Mouse (Mus musculus): ENCODE data around the gene Sf3a1.

Sf3a1 gene

DNA sequence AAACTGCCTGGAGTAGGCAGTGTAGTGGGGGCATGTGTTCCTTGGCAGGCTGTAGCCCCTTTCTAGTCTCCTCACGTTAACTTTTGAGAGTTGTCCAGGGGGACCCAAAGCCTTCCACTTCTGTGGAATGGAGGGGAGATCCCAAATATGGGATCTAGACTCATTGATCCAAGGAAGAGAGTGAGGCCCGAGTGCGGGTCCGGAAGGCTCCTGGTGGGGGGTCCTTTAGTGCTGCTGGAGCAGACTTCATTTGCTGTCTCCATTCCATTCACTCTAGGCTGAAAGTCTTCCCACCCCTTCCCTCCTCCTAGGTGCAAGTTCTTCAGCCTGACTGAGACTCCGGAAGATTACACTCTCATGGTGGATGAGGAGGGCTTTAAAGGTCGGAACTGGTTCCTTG lies 58.5 kb downstream of the Sf3a1 start:
- no peak for DNase-seq

DNA sequence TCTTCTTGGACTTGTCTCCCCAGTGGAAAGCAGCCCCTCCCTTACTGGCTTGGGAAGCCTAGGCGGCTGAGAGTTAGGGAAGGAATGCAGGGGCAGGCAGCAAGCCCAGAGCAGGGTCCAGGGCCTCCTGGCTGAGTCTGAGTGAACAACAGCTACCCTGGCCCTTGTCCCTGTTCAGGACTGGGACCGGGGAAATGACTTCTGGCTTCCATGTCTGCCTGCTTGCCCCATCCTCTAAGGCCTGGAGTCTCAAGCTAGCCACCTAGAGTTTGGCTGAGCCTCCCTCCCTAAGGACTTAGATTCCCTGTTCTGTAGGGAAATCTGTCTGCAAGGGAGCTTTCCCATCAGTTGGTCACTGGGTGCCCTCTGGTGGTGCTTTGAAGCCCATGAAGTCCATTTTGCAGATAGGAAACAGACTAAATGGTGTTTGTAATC lies 59.2 kb downstream of the Sf3a1 start:
- peak; percentile 82 to 87 for DNase-seq

DNA sequence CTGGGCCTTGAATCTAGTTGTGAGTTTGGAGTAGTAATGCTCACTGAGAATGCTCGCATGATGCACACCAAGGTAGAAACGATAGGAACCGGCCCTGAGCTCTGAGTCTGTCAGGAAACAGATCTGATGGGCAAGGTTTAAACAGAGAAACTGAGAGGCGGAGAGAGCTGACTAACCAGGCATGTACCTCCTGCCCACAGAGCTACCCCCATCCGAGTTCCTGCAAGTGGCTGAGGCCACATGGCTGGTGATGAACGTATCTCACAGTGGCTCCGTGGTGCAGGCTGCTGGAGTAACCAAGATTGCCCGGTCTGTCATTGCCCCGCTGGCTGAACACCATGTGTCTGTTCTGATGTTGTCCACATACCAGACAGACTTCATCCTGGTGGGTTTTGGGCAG lies 59.8 kb downstream of the Sf3a1 start:
- no peak for DNase-seq

GRCm38 (mm10) chr11:4220443-4221400 lies 60.6 kb downstream of the Sf3a1 start:
- DNase-seq = peak; percentile 87

DNA sequence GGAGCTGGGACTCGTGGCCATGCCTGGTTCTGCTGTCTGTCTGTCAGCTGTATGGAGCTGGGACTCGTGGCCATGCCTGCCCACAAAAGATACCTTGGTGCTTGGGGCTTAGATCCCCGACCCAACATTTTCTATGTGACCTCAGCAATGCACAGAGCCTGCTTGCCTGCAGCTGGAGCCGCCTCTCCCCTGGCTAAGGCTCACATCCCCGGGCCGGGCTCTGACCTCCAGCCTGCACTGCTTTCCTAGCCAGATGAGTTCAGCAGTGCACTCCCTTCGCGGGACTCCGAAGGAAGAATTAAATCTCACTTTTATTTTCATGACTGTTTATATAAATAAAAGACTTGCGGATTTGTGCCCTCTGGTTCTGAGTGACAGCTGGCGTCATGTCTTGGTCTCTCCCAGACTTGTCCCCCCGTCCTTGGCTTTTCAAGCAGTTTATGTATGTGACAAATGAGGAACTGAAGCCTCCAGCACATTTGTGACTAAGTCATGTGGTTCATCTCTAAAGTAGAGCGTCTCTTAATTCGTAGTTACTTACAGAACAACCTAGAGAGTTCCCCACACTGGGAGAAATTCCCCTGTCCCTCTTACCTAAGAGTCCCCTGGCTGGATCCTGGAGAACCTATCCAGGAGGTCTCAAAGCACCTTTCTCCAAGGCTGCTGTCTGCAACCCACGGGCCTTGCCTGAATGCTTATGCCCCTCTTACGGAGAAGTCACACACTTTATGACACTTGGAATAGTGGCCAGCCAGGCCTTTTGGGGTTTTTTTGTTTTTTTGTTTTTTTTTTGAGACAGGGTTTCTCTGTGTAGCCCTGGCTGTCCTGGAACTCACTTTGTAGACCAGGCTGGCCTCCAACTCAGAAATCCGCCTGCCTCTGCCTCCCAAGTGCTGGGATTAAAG lies 62.1 kb downstream of the Sf3a1 start:
- DNase-seq = no peak

- DNase-seq = no peak
These were observed 63.4 kb downstream of the Sf3a1 start for GRCm38 (mm10) chr11:4223393-4224188.

DNA sequence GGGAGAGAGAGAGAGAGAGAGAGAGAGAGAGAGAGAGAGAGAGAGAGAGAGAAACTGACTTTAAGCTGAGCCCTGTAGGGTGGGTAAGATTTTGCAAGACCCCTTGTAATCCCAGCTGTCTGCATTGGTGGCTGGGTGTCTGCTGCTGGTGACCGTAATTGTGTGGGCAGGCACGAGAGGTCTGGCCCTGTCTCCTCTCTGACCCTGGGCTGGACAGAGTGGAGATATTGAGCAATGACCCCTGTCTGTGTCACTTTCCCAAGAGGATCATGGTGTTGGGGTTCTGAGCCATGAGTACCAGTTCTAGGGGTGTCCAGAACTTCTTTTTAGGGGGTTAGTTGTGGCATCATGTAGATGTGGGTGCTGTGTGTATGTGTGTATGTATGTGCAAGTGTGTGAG lies 64.1 kb downstream of the Sf3a1 start:
- no peak for DNase-seq

DNA sequence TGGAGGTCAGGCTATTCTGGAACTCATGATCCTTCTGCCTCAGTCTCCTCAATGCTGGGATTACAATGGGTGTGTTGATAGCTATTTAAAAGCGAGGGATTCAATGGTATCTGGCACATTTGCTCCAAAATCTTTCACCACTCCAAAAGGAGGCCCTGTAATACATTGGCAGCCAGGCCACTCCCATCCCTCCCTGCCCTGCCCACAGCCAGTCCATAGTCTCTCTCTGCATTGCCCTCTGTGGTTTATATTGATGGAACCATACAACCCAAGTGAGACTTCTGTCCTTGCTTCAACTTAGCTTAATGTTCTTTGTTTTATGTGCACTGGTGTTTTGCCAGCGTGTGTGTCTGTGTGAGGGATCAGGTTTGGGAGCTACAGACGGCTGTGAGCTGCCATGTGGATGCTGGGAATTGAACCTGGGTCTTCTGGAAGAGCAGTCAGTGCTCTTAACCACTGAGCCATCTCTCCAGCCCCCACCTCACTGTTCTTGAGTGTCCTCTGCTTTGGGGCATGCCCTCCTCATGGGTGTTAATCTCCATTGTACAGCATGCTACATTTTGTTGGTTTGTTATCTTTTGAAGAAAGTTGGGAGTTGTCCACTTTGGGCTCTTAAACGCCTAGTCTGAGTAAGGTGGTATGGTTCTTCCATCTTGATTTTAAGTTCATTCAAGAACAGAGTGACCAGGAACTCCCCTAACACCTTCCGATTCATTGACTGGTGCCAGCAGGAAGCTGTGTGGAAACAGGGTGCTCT lies 66.6 kb downstream of the Sf3a1 start:
- DNase-seq = no peak

- no peak for DNase-seq
These were observed 68.3 kb downstream of the Sf3a1 start for GRCm38 (mm10) chr11:4228463-4228862.

DNA sequence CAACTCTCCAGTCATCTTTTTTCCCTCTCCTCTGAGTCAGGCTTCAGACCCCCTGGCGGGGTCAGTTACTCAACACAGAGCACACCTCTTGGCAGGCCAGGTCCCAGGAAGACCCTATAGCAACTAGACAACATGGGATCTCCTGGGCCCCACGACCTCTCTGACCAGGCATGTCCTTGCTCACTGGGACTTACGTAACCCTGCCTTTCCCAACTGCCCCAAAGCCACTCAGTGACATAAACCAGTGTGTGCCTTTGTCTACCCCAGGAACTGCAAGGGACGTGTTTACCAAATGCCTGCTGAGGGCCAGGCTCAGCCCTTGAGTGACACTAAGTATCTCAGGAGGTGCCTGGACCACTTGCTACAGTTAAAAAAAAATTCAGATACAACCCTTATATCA lies 69.7 kb downstream of the Sf3a1 start:
- no peak for DNase-seq

GRCm38 (mm10) chr11:4231435-4231834 lies 71.3 kb downstream of the Sf3a1 start:
- DNase-seq = no peak

Data from kidney, postnatal 4 days (tissue).